In the genomic region with DNA sequence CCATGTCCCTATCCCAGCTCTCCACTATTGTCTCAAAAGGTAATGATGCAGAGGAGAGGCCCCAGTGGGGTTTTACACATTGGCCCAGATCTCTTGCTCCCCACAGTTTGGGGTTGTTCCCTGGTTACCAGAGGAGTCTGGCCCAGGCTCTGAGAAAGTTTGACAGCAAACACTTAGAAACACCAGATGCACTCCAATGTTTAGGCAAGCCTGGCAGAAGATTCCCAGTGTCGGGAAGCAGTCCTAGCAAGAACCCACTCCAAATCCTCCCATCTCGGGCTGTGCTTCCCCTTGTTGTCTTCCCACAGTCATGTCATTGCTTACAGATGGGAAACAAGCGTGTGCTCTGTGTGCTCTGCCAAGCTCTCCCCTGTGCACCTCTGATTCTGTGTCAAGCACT, we compare ENCODE assay signal across 30 mouse cellular contexts.
A peak's percentile ranks its signal among the peaks of the same experiment; 100 is the strongest.
DNase-seq lines count a peak whose midpoint lies in the region; ATAC-seq and TF ChIP-seq lines count a peak whose summit lies in the region.
"Had no signal": no experiment of that assay in that cellular context is flagged by ENCODE, and none has a peak within 500 bp of the region (broad histone marks: within the 10 kb centered on the region; RNA-seq: fewer than 3 reads in every experiment).

No protein-coding gene starts in this region.

- TF ChIP-seq CTCF in lung, embryonic 14.5 days (IDR thresholded peaks at IDR 0.05; ENCODE audit: low read depth) = no peak

- ATAC-seq in lung, embryonic 14.5 days (ENCODE audit: insufficient read depth) = no peak
- peak; percentile 41 for ATAC-seq in intestine, embryonic 16.5 days
- ATAC-seq in stomach, embryonic 15.5 days (ENCODE audit: insufficient read depth, low FRiP score, low read depth) = no peak
- ATAC-seq: activated CD4-positive, CD25-positive, alpha-beta regulatory T cell, adult 4 months; forebrain, embryonic 13.5 days; midbrain, embryonic 15.5 days had no signal

- 43% methylated on average over 3 of the region's 3 CpGs for WGBS in lung, embryonic 14.5 days
- WGBS in intestine, embryonic 16.5 days = 49% methylated on average over 3 of the region's 3 CpGs
- WGBS in stomach, embryonic 15.5 days = 44% methylated on average over 3 of the region's 3 CpGs

- H3K4me2 ChIP-seq in lung, embryonic 14.5 days = no peak overlapping the region
- no peak overlapping the region for H3K4me2 ChIP-seq in intestine, embryonic 16.5 days (ENCODE audit: low read depth, low read length)
- H3K4me2 ChIP-seq in stomach, embryonic 15.5 days = no peak overlapping the region
- H3K4me2 ChIP-seq: embryonic facial prominence, embryonic 13.5 days; forebrain, embryonic 13.5 days; heart, embryonic 12.5 days; hindbrain, embryonic 14.5 days; midbrain, embryonic 15.5 days; neural tube, embryonic 15.5 days had no signal

- DNase-seq in cerebellum, postnatal 10 days = peak; percentile 15 to 26
- DNase-seq in cerebellum, adult 8-10 months = no peak
- DNase-seq in lung, embryonic 14.5 days = peak; percentile 36
- DNase-seq in lung, postnatal 25 days (ENCODE audit: low spot score) = no peak
- no peak for DNase-seq in gastrocnemius, adult 18-20 months (ENCODE audit: low spot score)
- no peak for DNase-seq in left cerebral cortex, adult 18-20 months (ENCODE audit: low spot score in 2 of 2)
- DNase-seq: adrenal gland, adult 2 months; adrenal gland, postnatal 36 days; cerebellum, adult 2 months; embryo, embryonic 11 days; gastrocnemius, adult 2 months; heart, adult 2 months; kidney, adult 8-10 months; layer of hippocampus, adult 9-11 months; liver; retina, postnatal 1 day; right cerebral cortex, postnatal 14 days; spleen, adult 18-20 months had no signal

- peaks cover 24% of the 10 kb centered on the region for H3K4me1 ChIP-seq in lung, embryonic 14.5 days (ENCODE audit: insufficient read depth)
- H3K4me1 ChIP-seq in intestine, embryonic 16.5 days (ENCODE audit: control insufficient read depth, insufficient read depth, low read length) = no peaks in the 10 kb centered on the region; the same call in 1 of the 2 replicates
- H3K4me1 ChIP-seq in stomach, embryonic 15.5 days = 0 out of 2 replicates have a peak, but pooled peaks cover 8% of the 10 kb centered on the region
- H3K4me1 ChIP-seq: embryonic facial prominence, embryonic 13.5 days; forebrain, embryonic 13.5 days; midbrain, embryonic 15.5 days; neural tube, embryonic 15.5 days had no signal

- H3K9ac ChIP-seq in lung, embryonic 14.5 days = no peak overlapping the region
- H3K9ac ChIP-seq in intestine, embryonic 16.5 days (ENCODE audit: low read depth, low read length) = no peak overlapping the region
- H3K9ac ChIP-seq in stomach, embryonic 15.5 days = no peak overlapping the region
- H3K9ac ChIP-seq: embryonic facial prominence, embryonic 13.5 days; forebrain, embryonic 13.5 days; heart, embryonic 12.5 days; hindbrain, embryonic 14.5 days; midbrain, embryonic 15.5 days; neural tube, embryonic 15.5 days had no signal

- no peaks in the 10 kb centered on the region for H3K9me3 ChIP-seq in lung, embryonic 14.5 days (ENCODE audit: low read depth, low read length)
- no peaks in the 10 kb centered on the region for H3K9me3 ChIP-seq in intestine, embryonic 16.5 days (ENCODE audit: control insufficient read depth, low read length)
- no peaks in the 10 kb centered on the region for H3K9me3 ChIP-seq in stomach, embryonic 15.5 days
- H3K9me3 ChIP-seq: embryonic facial prominence, embryonic 13.5 days; forebrain, embryonic 13.5 days; heart, embryonic 12.5 days; midbrain, embryonic 15.5 days; neural tube, embryonic 15.5 days had no signal

- H3K27ac ChIP-seq in lung, embryonic 14.5 days (ENCODE audit: low read depth) = no peak overlapping the region
- peak overlapping the region; percentile 33; the same call in 1 of the 2 replicates for H3K27ac ChIP-seq in intestine, embryonic 16.5 days (ENCODE audit: low read length)
- 0 out of 2 replicates have a peak overlapping the region, but pooled peaks have one; percentile 28 for H3K27ac ChIP-seq in stomach, embryonic 15.5 days
- H3K27ac ChIP-seq: embryonic facial prominence, embryonic 13.5 days; forebrain, embryonic 13.5 days; gastrocnemius, adult 2 months; heart, adult 2 months; hindbrain, embryonic 14.5 days; kidney, postnatal 0 days; midbrain, embryonic 15.5 days; neural tube, embryonic 15.5 days had no signal

- H3K27me3 ChIP-seq in lung, embryonic 14.5 days (ENCODE audit: insufficient read depth, low read length) = no peaks in the 10 kb centered on the region
- no peaks in the 10 kb centered on the region for H3K27me3 ChIP-seq in intestine, embryonic 16.5 days (replicated peaks; ENCODE audit: control insufficient read depth, insufficient read depth, low read length)
- H3K27me3 ChIP-seq in stomach, embryonic 15.5 days (replicated peaks) = no peaks in the 10 kb centered on the region
- H3K27me3 ChIP-seq: CH12.LX; embryonic facial prominence, embryonic 13.5 days; forebrain, embryonic 13.5 days; heart, embryonic 12.5 days; midbrain, embryonic 15.5 days; neural tube, embryonic 15.5 days had no signal

- H3K4me3 ChIP-seq in lung, embryonic 14.5 days (ENCODE audit: low read depth, low read length) = no peak overlapping the region
- no peak overlapping the region for H3K4me3 ChIP-seq in intestine, embryonic 16.5 days (ENCODE audit: low read length)
- no peak overlapping the region for H3K4me3 ChIP-seq in stomach, embryonic 15.5 days (replicated peaks)
- H3K4me3 ChIP-seq: embryonic facial prominence, embryonic 13.5 days; erythroblast, embryonic 14.5 days; forebrain, embryonic 13.5 days; gastrocnemius, adult 2 months; heart, adult 2 months; heart, embryonic 12.5 days; midbrain, embryonic 15.5 days; neural tube, embryonic 15.5 days had no signal

- H3K36me3 ChIP-seq in lung, embryonic 14.5 days (ENCODE audit: insufficient read depth) = no peaks in the 10 kb centered on the region
- no peaks in the 10 kb centered on the region for H3K36me3 ChIP-seq in intestine, embryonic 16.5 days (ENCODE audit: control insufficient read depth, insufficient read depth, low read length)
- no peaks in the 10 kb centered on the region for H3K36me3 ChIP-seq in stomach, embryonic 15.5 days
- H3K36me3 ChIP-seq: embryonic facial prominence, embryonic 13.5 days; heart, embryonic 12.5 days; midbrain, embryonic 15.5 days; neural tube, embryonic 15.5 days had no signal

Comparison
In these comparisons a context has a peak if more than half of its experiments do, and no peak if none do; other contexts are left out.
1. DNase-seq: peak in cerebellum, postnatal 10 days (2 of 2) and lung, embryonic 14.5 days (single experiment); none in cerebellum, adult 8-10 months (single experiment), lung, postnatal 25 days (single experiment), gastrocnemius, adult 18-20 months (single experiment) and left cerebral cortex, adult 18-20 months (0 of 2).